ENCODE assay signal across 8 mouse cellular contexts in genomic region chr8:57333483-57333770, GRCm38 (mm10). TPM values are rescaled to one million over a fixed set of nuclear protein-coding genes. Genes with fewer than 3 reads are reported as not detected.
DNase-seq lines count a peak whose midpoint lies in the region; ATAC-seq lines count a peak whose summit lies in the region.

No protein-coding gene starts in this region.

- under 1% methylated on average over 9 of the region's 9 CpGs for WGBS in embryonic facial prominence, embryonic 13.5 days
- 2% methylated on average over 9 of the region's 9 CpGs for WGBS in heart, embryonic 14.5 days
- WGBS in liver, embryonic 13.5 days (ENCODE audit: insufficient replicate concordance): 2% methylated on average over 9 of the region's 9 CpGs

- H3K27me3 ChIP-seq in embryonic facial prominence, embryonic 13.5 days: peaks cover 99% of the 10 kb centered on the region
- no peaks in the 10 kb centered on the region for H3K27me3 ChIP-seq in heart, embryonic 14.5 days (ENCODE audit: control insufficient read depth, insufficient read depth, low read length)
- H3K27me3 ChIP-seq in liver, embryonic 13.5 days: peaks cover 97% of the 10 kb centered on the region

- intact Hi-C loops in left cerebral cortex, postnatal 4 days (cut with DNase I): no loop called here

- no peak for ATAC-seq in embryonic facial prominence, embryonic 13.5 days (ENCODE audit: insufficient number of reproducible peaks, insufficient read depth, low FRiP score, low TSS enrichment, low read depth)
- ATAC-seq in heart, embryonic 14.5 days (ENCODE audit: insufficient number of reproducible peaks, insufficient read depth, low FRiP score, low read depth): no peak
- ATAC-seq in liver, embryonic 13.5 days (ENCODE audit: low read depth): no peak
- no peak for ATAC-seq in megakaryocyte progenitor cell, adult 5-6 weeks (replicated peaks; ENCODE audit: poor library complexity)

- H3K9me3 ChIP-seq in embryonic facial prominence, embryonic 13.5 days: no peaks in the 10 kb centered on the region
- H3K9me3 ChIP-seq in heart, embryonic 14.5 days (ENCODE audit: control insufficient read depth, low read length): no peaks in the 10 kb centered on the region
- H3K9me3 ChIP-seq in liver, embryonic 13.5 days (replicated peaks): no peaks in the 10 kb centered on the region

- H3K27ac ChIP-seq in embryonic facial prominence, embryonic 13.5 days: peak overlapping the region; percentile 79
- peak overlapping the region; percentile 99 to 100 for H3K27ac ChIP-seq in heart, embryonic 14.5 days (replicated peaks in 1 of 2; ENCODE audit: control insufficient read depth in 1 of 2, insufficient read depth in 1 of 2, low read depth in 2 of 2, low read length in 2 of 2)
- peak overlapping the region; percentile 47; the same call in 1 of the 2 replicates for H3K27ac ChIP-seq in liver, embryonic 13.5 days

- H3K4me1 ChIP-seq in embryonic facial prominence, embryonic 13.5 days: peaks cover 9% of the 10 kb centered on the region
- H3K4me1 ChIP-seq in heart, embryonic 14.5 days (ENCODE audit: control insufficient read depth in 2 of 2, insufficient read depth in 2 of 2, low read length in 2 of 2): peaks cover 6 to 29% of the 10 kb centered on the region in 2 experiments
- H3K4me1 ChIP-seq in liver, embryonic 13.5 days (replicated peaks): no peaks in the 10 kb centered on the region

- peak overlapping the region; percentile 70 for H3K9ac ChIP-seq in embryonic facial prominence, embryonic 13.5 days
- peak overlapping the region; percentile 100 for H3K9ac ChIP-seq in heart, embryonic 14.5 days (ENCODE audit: low read length)
- no peak overlapping the region; the same call in 1 of the 2 replicates for H3K9ac ChIP-seq in liver, embryonic 13.5 days

- DNase-seq in left cerebral cortex, postnatal 4 days: peak; percentile 32
- no peak for DNase-seq in left cerebral cortex, adult 9 months (ENCODE audit: low spot score in 2 of 2)
- no peak for DNase-seq in liver, embryonic 13.5 days
- no peak for DNase-seq in thymus, postnatal 4 days
- no peak for DNase-seq in cerebellum, adult 9-10 months

- no peaks in the 10 kb centered on the region for H3K36me3 ChIP-seq in embryonic facial prominence, embryonic 13.5 days
- H3K36me3 ChIP-seq in heart, embryonic 14.5 days (ENCODE audit: control insufficient read depth, insufficient read depth, low read length): no peaks in the 10 kb centered on the region
- no peaks in the 10 kb centered on the region for H3K36me3 ChIP-seq in liver, embryonic 13.5 days

- H3K4me3 ChIP-seq in embryonic facial prominence, embryonic 13.5 days: peak overlapping the region; percentile 35
- H3K4me3 ChIP-seq in heart, embryonic 14.5 days (ENCODE audit: control insufficient read depth in 1 of 2, insufficient read depth in 1 of 2, low read depth in 1 of 2, low read length in 2 of 2): peak overlapping the region; percentile 55 to 93
- H3K4me3 ChIP-seq in liver, embryonic 13.5 days (replicated peaks): 0 out of 2 replicates have a peak overlapping the region, but pooled peaks have one; percentile 8

- peak overlapping the region; percentile 52 for H3K4me2 ChIP-seq in embryonic facial prominence, embryonic 13.5 days
- peak overlapping the region; percentile 80 for H3K4me2 ChIP-seq in heart, embryonic 14.5 days (ENCODE audit: low read length)
- H3K4me2 ChIP-seq in liver, embryonic 13.5 days: peak overlapping the region; percentile 26

RNA-seq across cellular contexts. Expression of gene Hand2, which starts 12.6 kb away (rescaled TPM):
- not detected for total RNA-seq in left cerebral cortex, postnatal 4 days (2021)
- 2.8 and 8.3 TPM in 2 replicates for polyA plus RNA-seq in embryonic facial prominence, embryonic 13.5 days (2015; fragmentation: Nextera tagmentation; extraction: Ambion mirVana)
- polyA plus RNA-seq in heart, embryonic 14.5 days (2014; fragmentation: Nextera tagmentation; extraction: Ambion mirVana): 16.3 and 17.4 TPM in 2 replicates
- 0.79 and 0.81 TPM in 2 replicates for polyA plus RNA-seq in liver, embryonic 13.5 days (2015; fragmentation: Nextera tagmentation; extraction: Ambion mirVana)
- total RNA-seq in megakaryocyte progenitor cell, adult 5-6 weeks (2015): not detected in 2 replicates
- not detected in 2 replicates for total RNA-seq in megakaryocyte progenitor cell, adult 5-6 weeks (2017)

Comparison
In these comparisons a context has a peak if more than half of its experiments do, and no peak if none do; other contexts are left out.
1. H3K27ac ChIP-seq: peak in every context shown above with its lines; median percentile 100 in heart, embryonic 14.5 days; 79 in embryonic facial prominence, embryonic 13.5 days; 47 in liver, embryonic 13.5 days.
2. H3K4me2 ChIP-seq: peak in every context shown above with its lines; median percentile 80 in heart, embryonic 14.5 days; 52 in embryonic facial prominence, embryonic 13.5 days; 26 in liver, embryonic 13.5 days.
3. H3K4me3 ChIP-seq: peak in every context shown above with its lines; median percentile 74 in heart, embryonic 14.5 days; 35 in embryonic facial prominence, embryonic 13.5 days; 8 in liver, embryonic 13.5 days.